Mouse (Mus musculus) left cerebral cortex, postnatal 14 days (tissue): ENCODE results near the gene Kcmf1. TPM values are rescaled to one million over a fixed set of nuclear protein-coding genes. Genes with fewer than 3 reads are reported as not detected.
"Not testable (repeated sequence)": the region's sequence is repeated elsewhere in the genome, so short reads cannot be mapped to it uniquely, and the experiment has no call there.

Experiments
- DNase-seq, 2 experiments: peaks; one replicate each; pipeline ENCODE4 v3.0.0; 2021 to 2022; ENCODE audit warnings: low spot score in 2 of 2, mixed read lengths in 1 of 2
- intact Hi-C: fragments of 180-260 bp; cut with DNase I; formaldehyde crosslinking; loops from one replicate; pipeline ENCODE4 v1.15.1; 2025
- total RNA-seq, 2 experiments: library from RNA; stranded (reverse); gene quantifications; 2 replicates each; pipeline ENCODE4 v1.2.3; 2021

Gene Kcmf1
- total RNA-seq, 2 experiments from 2014 or later: 62.3 to 62.5 TPM

DNA sequence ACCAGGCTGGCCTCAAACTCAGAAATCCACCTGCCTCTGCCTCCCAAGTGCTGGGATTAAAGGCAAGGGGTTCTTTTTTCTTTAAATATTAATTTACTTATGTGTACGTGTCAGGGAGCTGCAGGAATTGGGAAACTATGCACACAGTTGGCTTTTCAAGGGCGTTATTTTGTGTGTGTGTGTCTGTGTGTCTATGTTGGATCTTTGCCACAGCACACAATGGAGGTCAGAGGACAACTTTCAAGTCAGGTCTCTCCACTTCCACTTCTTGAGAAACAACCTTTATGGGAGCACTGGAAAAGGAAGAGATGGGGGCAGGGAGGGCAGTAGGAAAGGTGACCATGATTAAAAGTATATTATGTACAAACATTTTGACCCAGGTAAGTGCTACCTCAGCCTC, 33.5 kb downstream of the Kcmf1 start:
- intact Hi-C loops: no loop called here
- no peak for DNase-seq

DNA sequence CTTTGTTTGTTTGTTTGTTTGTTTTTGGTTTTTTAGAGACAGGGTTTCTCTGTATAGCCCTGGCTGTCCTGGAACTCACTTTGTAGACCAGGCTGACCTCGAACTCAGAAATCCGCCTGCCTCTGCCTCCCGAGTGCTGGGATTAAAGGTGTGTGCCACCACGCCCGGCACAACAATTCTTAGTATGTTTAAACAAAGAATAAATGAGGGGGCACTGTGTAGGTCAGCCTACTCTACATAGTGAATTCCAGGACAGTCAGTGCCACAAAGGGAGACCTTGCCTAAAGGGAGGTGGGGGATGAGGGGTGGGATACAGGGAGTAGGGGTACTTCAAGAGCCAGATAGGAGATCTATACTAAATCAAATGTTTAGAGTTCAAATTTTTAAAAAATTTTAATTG, 37.1 kb downstream of the Kcmf1 start:
- DNase-seq, intact Hi-C loops: not testable (repeated sequence)

DNA sequence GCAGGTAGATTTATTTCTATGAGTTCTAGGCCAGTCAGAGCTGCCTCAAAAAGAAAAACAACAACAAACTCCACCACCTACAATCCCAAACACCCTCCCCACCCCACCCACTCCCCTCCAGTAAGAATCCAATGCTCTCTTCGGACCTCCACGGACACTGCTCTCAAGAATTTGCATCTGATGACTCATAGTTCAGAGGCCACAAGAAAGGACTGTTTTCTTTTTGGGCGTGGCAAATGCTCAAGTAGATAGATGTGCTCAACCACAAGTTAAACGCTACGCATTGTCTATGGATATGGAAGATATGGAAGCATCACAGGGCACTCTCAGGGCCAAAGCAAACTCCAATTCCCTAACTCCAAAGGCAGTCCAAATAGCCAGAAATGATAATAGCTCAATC, 45.5 kb downstream of the Kcmf1 start:
- DNase-seq: no peak
- intact Hi-C loops: loop anchor here (5.0 kb wide), 1 partner anchor 38 kb away; no protein-coding TSS in a partner anchor

DNA sequence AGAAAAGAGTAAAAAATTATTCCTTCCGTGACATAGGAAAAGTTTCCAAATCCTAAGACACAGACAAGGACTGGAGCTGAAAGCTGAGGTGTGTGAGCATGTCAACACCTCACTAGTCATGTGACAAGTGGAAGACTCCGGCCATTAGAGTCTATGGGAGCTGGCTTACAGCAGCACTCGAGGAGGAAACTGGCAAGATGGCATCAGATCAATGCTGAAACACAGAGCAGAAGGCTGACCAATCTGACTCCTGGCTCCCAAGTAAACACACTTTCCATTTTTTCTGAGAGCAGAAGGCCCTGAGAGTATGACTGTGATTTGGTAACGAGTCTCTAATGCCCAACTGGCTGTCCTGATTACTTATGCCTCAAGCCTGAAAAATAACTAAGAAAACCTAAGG, 47.6 kb downstream of the Kcmf1 start:
- no peak for DNase-seq
- intact Hi-C loops: loop anchor here (5.0 kb wide), 1 partner anchor 40 kb away; no protein-coding TSS in a partner anchor

DNA sequence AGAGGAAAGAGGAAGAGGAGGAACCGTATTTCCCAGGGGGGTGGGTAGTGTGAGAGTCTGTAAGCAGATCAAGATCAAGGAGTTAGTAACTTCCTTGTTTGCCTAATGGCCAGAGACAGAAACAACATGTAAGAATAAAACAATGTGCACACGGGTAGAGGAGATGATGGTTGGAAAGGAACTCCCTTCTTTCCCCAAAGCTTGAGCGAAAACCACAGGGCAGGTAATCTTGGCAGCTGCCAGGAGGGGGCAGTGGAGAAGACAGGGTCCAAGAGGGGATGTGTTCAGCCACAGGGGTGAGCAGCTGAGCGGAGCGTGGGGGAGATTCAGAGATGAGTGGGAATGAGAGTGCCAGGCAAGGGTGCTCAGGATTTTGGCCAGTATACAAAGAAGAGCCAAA, 48.1 kb downstream of the Kcmf1 start:
- no peak for DNase-seq
- intact Hi-C loops: loop anchor here (5.0 kb wide), 1 partner anchor 41 kb away; no protein-coding TSS in a partner anchor

DNA sequence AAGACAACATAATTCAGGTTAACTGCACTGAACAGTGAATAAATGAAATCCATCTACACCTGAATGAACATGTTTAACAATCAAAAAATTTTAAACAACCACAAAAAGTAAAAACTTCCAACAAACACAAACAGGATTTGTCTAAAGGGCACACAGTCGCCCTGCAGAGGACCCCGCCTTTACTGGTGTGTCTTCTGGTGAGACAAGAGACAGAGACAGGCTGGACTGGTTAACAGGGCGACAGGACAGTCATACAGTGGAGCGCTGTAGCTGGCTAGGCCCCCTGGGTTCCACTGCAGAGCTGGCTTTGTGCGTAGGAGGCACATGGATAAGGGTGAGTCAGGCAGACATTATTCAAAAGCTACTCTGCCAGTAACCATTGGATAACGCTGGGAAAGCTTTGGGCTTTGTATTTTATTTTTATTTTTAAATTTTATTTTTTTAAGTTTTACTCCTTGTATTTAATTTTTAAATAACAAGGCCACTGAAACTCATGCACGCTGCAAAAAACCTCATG, 57.7 kb downstream of the Kcmf1 start:
- intact Hi-C loops: no loop called here
- DNase-seq: no peak

DNA sequence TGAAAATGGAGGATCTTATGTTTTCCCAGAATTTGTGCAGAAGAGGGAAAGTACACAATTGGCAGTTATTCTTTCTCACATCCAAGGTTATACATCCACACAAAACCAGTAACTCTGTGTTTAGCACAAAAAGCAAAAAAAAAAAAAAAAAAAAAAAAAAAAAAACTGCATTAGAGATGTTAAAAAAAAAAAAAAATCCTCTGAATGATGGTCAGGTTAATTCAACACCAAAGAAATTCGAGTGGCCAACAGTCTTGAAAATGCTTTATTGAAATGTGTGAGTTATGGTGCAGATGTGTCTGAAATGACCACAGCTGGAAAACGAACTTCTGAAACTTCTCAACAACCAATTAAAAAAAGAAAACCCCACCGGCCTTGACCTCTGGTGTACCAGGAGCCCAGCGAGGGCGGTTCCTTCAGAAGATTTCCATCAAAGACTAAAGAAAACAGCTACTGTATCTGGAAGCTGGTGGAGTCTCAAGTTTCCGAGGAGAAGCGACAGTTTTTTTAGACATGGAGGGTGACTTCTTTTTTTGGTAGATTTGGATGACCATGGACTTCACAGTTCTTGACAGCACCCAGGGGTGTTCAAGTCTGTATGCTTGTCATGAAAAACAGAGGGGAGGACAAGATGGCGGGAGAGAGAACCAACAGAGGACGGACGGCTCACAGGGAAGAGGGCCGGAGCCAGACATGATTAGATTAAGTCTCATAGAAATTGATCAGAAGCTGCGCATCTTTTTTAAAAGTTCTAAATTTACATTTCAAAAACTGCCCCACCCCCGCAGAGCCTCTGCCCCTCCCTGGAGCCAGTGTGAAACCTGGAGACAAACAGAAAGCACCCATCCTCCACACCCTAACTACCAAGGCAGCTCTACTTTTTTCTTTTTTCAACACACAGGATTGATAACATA, 58.7 kb downstream of the Kcmf1 start:
- DNase-seq: no peak
- intact Hi-C loops: no loop called here

DNA sequence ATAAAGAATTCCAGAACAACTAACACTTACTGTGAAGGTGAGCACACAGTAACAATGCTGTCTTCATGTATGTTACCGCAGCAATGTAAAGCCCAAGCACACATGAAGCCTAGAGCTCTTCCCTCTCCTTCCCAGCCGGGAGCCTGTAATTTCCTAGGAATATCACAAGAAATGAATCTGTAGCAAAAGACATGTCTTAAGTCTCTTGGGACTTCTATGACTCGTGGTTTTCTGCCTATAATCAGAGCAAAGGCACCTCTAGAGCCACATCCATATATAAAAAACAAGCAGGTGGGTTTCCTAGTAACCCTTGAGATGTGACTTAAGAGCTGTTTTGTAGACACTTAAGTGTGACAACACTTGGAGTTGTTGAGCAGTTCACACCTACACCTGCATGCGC, 62.0 kb downstream of the Kcmf1 start:
- DNase-seq: no peak
- intact Hi-C loops: no loop called here

DNA sequence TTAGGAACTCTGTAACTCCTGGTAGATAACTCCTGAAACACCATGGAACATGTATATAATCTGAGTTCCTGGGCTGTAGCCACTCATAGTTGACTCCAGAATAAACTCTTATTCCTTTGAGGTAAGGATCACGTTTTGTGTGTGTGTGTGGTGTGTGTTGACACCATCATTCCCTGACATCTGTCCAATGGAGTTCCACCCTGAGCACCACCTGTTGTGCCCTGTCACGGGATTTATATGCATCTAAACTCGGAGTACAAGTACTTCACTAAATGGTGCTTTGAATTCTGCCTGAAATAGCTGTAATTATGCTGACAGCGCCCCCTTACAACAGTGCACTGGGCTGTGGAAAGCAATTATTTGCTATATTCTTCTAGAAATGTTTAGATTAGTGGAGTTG, 65.3 kb downstream of the Kcmf1 start:
- intact Hi-C loops: loop anchor here (5.0 kb wide), 1 partner anchor 47 kb away; the partner anchor contains the start of gene Tcf7l1
- no peak for DNase-seq

DNA sequence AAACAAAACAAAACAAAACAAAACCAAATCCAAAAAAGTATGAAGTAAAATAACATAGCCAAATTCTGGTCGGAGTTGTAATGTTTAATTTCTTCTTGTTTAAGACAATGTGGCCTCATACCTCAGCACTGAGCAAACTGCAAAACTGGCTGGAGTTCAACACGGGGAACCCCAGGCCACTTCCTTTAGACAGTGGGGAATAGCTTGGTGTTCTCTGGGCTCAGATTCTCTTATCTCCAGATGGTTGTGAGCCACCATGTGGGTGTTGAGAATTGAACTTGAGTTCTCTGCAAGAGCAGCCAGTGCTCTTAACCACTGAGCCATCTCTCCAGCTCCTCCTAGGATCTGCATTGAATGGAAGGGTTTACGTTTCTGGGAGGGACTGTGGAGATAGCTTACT, 67.9 kb downstream of the Kcmf1 start:
- intact Hi-C loops: loop anchor here (2.0 to 5.0 kb wide), 2 partner anchors 45 to 195 kb away; partner anchors contain the start of gene Tcf7l1
- DNase-seq: no peak

DNA sequence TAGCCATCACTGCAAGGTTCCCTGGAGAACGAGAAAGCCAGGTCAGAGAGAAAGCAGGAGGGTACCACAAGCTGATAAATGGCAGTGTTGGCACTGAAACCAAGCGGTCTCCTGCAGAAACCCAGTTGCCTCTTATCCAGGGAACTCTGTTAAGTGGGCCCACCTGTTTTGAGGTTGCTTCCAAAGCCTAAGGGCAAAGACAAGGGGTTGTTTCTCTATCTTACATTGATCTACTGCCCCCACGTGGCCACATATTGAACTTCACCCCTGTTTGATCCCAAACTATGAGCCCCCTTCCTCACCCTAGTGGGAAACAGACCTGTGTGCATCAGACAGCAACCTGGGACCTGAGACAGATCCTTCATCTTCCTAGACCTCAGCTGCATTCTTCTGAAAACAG, 68.5 kb downstream of the Kcmf1 start:
- peak; percentile 52 to 74 for DNase-seq
- intact Hi-C loops: loop anchor here (2.0 to 5.0 kb wide), 2 partner anchors 44 to 194 kb away; partner anchors contain the start of gene Tcf7l1

DNA sequence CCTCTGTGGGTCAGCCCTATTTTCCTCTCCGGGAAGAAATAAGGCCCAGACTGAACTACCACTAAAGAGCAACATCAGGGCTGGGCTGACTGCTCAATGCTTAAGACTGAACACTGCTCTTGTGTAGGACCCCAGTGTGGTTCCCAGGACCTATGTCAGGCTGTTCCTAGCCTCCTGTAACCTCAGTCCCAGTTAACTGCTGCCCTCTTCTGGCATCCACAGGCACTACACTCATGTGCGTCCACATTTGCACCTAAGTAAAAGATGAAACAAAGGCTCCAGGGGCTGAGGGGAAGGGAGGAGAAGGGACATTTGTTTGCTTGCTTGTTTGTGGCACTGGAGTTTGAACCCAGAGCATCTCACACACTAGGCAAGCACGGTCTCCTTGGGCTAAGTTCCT, 70.9 kb downstream of the Kcmf1 start:
- intact Hi-C loops: no loop called here
- DNase-seq: no peak

DNA sequence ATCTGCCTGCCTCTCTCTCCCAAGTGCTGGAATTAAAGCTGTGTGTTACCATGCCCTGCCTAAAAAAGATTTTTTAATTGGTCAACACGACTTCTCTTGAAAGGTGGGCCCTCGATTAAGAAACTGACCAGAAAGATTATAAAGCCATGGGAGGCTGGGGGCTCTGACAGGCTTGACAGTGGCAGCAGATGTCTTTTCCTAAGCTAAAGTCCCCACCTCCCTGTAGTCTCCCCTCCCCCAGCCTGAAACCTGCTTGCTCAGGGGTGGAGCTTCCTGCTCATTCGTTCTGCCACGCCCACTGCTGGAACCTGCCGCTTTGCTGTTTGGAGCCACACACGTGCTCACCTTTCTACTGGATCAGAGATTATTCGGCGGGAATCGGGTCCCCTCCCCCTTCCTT, 71.7 kb downstream of the Kcmf1 start:
- intact Hi-C loops, DNase-seq: not testable (repeated sequence)

DNA sequence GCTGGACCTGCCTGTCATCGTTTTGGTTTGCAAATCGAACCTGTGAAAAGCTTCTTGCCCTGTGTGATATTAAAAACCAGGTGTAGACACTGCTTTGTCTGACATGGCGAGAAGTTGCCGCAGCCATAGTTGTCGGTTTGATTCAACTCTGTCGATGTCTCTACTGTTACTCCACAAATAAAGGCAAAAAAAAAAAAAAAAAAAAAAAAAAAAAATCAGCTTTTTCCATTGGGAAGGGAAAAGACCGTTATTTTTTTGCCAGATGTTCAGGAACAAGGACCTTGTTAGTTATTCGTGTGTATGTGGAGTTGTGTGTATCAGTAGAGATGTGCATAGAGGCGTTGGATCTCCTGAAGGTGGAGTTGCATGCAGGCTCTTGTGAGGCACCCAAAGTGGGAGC, 74.0 kb downstream of the Kcmf1 start:
- DNase-seq: no peak
- intact Hi-C loops: no loop called here

DNA sequence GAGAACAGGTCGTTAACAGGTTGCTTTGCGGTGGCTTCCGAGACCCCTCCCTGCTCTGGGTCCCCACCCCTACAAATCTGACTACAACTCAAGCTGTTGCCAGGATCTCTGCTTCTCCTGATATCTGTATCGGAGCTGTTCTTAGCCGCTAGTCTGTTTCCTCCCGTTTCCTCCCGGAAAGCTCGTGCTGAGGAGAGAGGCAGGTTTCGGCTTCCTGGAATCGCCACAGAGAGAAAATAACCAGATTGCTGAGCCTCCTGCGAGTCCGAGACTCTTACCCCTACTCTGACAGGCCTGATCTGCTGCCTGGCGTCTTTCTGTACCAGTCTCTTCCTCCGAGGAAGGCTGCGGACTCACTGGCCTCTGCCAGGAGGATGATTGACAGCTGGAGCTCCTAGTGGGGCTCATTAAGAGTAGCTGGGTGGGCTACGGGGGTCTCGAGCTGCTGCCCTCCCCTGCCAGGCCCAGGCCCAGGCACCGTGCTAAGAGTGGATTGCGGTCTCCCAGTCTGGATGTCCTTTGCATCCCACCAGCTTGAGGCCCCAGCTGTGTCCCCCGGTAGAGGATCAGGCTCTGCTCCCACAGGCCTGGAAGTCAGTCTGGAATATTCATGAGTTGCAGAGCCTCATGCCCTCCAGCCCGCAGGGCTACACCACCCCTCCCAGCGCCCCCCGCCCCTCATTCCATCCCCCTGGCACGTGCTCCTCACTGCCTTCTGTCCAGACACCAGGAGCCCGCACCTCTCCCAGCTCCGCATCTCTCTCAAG, 74.6 kb downstream of the Kcmf1 start:
- intact Hi-C loops: no loop called here

DNA sequence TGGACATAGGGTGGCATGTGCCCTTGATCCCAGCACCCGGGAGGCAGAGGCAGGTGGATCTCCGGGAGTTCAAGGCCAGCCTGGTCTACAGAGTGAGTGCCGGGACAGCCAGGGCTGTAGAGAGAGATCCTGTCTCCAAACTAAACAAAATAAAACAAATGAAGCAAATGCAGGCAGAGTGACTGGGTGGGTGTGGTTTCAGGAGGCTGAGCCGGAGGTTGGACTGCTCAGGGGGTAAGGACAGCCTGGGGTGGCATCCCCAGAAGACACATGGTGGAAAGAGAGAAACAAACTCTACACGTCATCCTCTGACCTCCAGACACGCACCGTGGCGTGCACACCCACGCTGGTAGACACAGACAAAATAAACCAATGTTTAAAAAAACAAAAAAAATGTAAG, 86.3 kb downstream of the Kcmf1 start:
- intact Hi-C loops: no loop called here
- DNase-seq: no peak

More for the DNA sequence above, 74.6 kb downstream of the Kcmf1 start:
- DNase-seq: no peak

DNA sequence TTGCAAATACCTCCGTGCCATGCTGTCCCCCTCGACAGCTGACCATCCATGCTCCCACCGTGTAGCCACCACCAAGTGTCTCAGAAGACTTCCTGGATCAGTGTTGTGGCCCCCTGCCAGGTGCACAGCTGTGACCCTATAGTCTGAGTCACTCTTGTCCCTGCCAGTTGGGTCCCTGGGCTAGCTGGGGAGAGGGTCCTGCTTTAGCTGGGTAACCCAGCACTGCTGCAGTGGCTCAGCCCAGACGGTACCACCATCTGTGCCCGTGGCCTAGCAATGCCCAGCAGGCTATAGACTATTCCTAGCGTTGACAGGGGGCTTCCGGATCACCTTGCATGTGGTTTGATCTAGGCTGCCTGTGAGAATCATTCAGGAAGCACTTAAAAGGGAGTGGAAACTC, 89.5 kb downstream of the Kcmf1 start:
- intact Hi-C loops: no loop called here
- no peak for DNase-seq

DNA sequence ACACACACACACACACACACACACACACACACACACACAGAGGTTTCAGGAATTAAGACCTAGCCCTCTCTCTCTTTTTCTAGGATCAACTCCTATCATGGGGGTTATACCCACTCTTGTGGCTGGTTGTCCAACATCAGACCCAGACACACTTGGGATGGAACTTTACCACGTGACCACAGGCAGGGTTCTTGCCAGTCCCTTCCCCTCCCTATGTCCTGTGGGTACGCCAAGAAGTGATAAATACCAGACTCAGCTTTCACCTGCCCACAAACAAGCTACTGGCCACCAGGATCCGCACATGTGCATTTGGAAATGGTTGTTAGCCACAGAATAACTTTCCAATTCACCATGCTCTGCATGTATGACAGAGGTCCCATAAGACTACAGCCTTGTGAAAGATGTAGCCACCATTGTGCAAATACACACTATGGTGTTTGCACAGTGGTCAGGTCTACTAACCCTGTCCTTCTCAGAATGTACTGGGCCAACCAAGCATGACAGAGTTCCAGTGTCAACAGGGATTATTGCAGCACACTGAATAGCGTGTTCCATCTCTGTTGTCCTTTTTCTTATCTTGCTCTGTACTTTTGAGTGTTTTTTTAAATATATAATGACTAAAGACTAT, 90.1 kb downstream of the Kcmf1 start:
- no peak for DNase-seq
- intact Hi-C loops: no loop called here

DNA sequence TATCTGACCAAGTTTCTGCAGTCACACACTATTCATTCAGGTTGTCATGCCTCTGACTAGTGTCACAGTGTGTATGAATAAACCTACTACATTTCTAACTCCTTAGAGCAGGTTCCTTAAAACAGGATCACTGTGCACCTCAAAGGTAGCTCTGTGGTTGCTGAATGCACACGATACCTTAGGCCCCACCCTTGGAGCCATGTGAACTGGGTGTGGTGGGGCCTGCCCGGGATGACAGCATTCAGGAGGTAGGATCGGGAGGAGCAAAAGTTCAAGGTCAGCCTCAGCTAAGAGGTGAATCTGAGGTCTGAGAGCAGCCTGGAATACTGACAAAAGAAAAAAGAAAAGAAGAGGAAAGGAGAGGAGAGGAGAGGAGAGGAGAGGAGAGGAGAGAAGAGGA, 91.4 kb downstream of the Kcmf1 start:
- intact Hi-C loops: no loop called here
- no peak for DNase-seq

DNA sequence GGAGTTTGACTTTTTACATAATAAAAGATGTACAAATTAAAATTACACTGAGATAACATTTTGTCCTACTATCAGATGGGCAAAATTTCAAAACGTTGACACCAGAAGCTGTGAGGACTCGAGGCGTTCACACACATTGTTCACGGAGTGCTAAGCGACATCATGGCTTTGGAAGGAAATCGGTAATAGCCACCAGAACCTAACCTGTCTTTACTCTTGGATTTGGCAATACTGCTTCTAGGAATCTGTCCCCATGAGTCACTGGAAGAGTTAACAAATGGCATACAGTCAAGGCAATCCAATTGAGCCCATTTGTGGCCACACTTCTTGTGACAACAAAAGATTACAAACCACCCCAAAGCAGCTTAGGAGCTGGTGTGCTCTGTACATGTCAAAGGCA, 96.1 kb downstream of the Kcmf1 start:
- DNase-seq: no peak
- intact Hi-C loops: no loop called here
